Mouse (Mus musculus): Measurements from ENCODE around the gene Dnajb6. TPM values are rescaled to one million over a fixed set of nuclear protein-coding genes. Genes with fewer than 3 reads are reported as not detected.

Gene Dnajb6
- polyA plus RNA-seq, 1 experiment from 2014 or later: 227 TPM

DNA sequence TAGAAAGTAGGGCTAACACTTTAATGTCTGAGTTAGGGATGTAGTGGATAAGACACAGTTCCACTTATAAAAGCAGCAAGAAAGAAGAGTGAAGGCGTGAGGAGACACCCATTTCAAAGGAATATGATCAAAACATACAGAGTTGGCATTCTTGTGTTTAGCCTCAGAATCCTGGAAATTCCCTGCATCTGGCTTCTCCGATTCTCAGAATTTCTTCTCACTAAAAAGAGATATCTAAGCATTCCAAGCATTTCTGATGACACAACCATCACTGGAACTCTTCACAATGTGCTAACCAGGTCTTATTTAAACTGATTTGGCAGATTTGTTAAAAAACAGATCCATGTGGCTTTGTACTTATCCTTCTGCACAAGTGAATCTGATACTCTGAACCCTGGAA, 112.6 kb downstream of the Dnajb6 start:
- DNase-seq (ENCODE audit: low spot score) (no peak), ATAC-seq (ENCODE audit: insufficient read depth, low FRiP score, low TSS enrichment) (no peak)
- no peak overlapping the region for H3K9ac ChIP-seq (ENCODE audit: low read length)
- H3K27me3 ChIP-seq (ENCODE audit: control insufficient read depth, insufficient read depth, low read length): no peaks in the 10 kb centered on the region
- H3K36me3 ChIP-seq (ENCODE audit: control insufficient read depth, insufficient read depth, low read length): no peaks in the 10 kb centered on the region
- no peaks in the 10 kb centered on the region for H3K9me3 ChIP-seq (ENCODE audit: control insufficient read depth, low read length)
- no peak overlapping the region for H3K27ac ChIP-seq (ENCODE audit: low read depth, low read length)
- H3K4me1 ChIP-seq (ENCODE audit: control insufficient read depth, insufficient read depth, low read length): no peaks in the 10 kb centered on the region
- H3K4me3 ChIP-seq (ENCODE audit: low read depth, low read length): no peak overlapping the region
- WGBS: 88% methylated on average over 2 of the region's 2 CpGs
- H3K4me2 ChIP-seq (ENCODE audit: low read depth): no peak overlapping the region

DNA sequence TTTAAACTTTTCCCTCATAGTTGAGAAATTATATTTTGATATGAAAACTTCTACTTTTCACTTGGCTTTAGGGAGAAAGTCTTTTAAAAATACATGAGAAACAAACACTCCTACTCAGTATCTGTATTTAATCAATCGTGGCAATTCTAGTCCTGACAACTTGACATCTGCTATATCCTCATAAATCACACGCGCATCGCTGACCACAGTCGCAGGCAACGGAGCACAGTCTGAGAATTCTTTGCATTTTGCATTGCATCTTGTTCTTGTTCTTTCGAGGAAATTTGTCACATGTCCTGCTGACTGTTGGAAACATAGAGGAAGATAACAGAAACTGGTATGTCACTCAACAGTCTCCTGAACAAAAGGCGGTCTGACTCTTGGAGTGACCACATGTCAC, 116.9 kb downstream of the Dnajb6 start:
- no peaks in the 10 kb centered on the region for H3K9me3 ChIP-seq (ENCODE audit: control insufficient read depth, low read length)
- 51% methylated on average over 8 of the region's 8 CpGs for WGBS
- H3K36me3 ChIP-seq (ENCODE audit: control insufficient read depth, insufficient read depth, low read length): no peaks in the 10 kb centered on the region
- no peaks in the 10 kb centered on the region for H3K4me1 ChIP-seq (ENCODE audit: control insufficient read depth, insufficient read depth, low read length)
- no peak overlapping the region for H3K9ac ChIP-seq (ENCODE audit: low read length)
- H3K27ac ChIP-seq (ENCODE audit: low read depth, low read length): no peak overlapping the region
- no peak overlapping the region for H3K4me2 ChIP-seq (ENCODE audit: low read depth)
- ATAC-seq (ENCODE audit: insufficient read depth, low FRiP score, low TSS enrichment) (no peak), DNase-seq (ENCODE audit: low spot score) (peak; percentile 38)
- H3K27me3 ChIP-seq (ENCODE audit: control insufficient read depth, insufficient read depth, low read length): no peaks in the 10 kb centered on the region
- H3K4me3 ChIP-seq (ENCODE audit: low read depth, low read length): no peak overlapping the region

DNA sequence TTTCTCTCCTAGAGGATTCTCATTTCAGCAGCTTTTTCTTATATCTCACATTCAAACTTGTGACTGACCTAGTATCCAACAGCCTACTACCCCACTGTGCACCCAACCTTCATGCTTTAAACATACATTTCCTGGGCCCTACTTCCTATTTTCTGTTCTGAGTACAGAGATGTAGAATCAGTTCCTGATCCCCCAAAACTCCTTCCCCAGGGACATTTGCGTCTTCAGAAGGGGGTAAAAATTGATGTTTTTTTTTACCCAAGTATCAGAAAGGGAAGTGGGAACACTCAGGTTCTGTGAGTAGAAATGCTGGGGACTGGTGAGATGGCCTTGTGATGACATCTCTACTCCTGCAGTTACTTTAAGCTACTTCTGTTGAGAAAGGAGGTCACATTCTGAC, 117.5 kb downstream of the Dnajb6 start:
- DNase-seq (ENCODE audit: low spot score) (no peak), ATAC-seq (ENCODE audit: insufficient read depth, low FRiP score, low TSS enrichment) (no peak)
- H3K4me2 ChIP-seq (ENCODE audit: low read depth): no peak overlapping the region
- H3K27ac ChIP-seq (ENCODE audit: low read depth, low read length): no peak overlapping the region
- no peak overlapping the region for H3K4me3 ChIP-seq (ENCODE audit: low read depth, low read length)
- H3K27me3 ChIP-seq (ENCODE audit: control insufficient read depth, insufficient read depth, low read length): no peaks in the 10 kb centered on the region
- H3K36me3 ChIP-seq (ENCODE audit: control insufficient read depth, insufficient read depth, low read length): no peaks in the 10 kb centered on the region
- H3K9me3 ChIP-seq (ENCODE audit: control insufficient read depth, low read length): no peaks in the 10 kb centered on the region
- H3K4me1 ChIP-seq (ENCODE audit: control insufficient read depth, insufficient read depth, low read length): no peaks in the 10 kb centered on the region
- 81% methylated on average over 1 of the region's 1 CpGs for WGBS
- H3K9ac ChIP-seq (ENCODE audit: low read length): no peak overlapping the region

DNA sequence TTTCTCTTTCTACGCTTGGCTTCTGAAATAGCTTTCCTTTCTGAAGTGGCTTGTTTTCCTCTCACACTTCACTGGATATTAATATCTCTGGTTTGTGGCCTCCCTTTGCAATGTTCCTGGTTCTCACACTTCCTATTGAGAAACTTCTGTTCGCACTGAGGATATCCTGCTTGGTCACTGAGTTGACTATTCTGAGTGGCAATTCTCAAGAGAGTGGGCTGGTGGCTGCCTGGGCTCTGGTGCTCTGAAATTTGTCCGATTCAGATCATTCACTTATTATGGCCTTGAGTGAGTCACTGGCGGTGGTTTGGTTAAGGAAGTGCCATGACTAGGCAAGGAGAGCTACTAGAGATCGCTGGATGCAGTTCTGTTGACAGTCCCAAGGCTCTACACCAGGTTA, 118.9 kb downstream of the Dnajb6 start:
- no peaks in the 10 kb centered on the region for H3K4me1 ChIP-seq (ENCODE audit: control insufficient read depth, insufficient read depth, low read length)
- DNase-seq (ENCODE audit: low spot score) (no peak), ATAC-seq (ENCODE audit: insufficient read depth, low FRiP score, low TSS enrichment) (no peak)
- WGBS: 82% methylated on average over 5 of the region's 5 CpGs
- no peaks in the 10 kb centered on the region for H3K27me3 ChIP-seq (ENCODE audit: control insufficient read depth, insufficient read depth, low read length)
- H3K9ac ChIP-seq (ENCODE audit: low read length): no peak overlapping the region
- H3K4me2 ChIP-seq (ENCODE audit: low read depth): no peak overlapping the region
- H3K4me3 ChIP-seq (ENCODE audit: low read depth, low read length): no peak overlapping the region
- H3K9me3 ChIP-seq (ENCODE audit: control insufficient read depth, low read length): no peaks in the 10 kb centered on the region
- no peaks in the 10 kb centered on the region for H3K36me3 ChIP-seq (ENCODE audit: control insufficient read depth, insufficient read depth, low read length)
- no peak overlapping the region for H3K27ac ChIP-seq (ENCODE audit: low read depth, low read length)

DNA sequence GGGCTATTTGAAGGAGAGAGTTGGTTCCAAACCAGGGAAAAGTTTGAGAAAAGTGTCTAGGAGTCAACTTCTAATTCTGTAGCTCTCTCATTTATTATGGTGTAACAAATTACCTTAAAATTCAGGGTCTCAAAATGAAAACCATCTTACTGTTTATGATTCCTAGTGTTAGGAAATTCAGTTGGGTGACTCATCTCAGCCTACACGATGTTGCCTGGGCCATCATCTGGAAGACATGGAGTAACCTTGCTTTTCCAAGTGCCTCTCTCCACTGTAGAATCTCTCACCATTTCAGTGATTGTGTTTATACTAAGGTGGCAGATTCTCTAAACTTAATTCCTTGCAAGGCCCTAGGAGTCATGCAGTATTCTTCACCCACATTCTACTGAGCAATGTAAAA, 119.5 kb downstream of the Dnajb6 start:
- H3K4me1 ChIP-seq (ENCODE audit: control insufficient read depth, insufficient read depth, low read length): no peaks in the 10 kb centered on the region
- ATAC-seq (ENCODE audit: insufficient read depth, low FRiP score, low TSS enrichment): no peak

DNA sequence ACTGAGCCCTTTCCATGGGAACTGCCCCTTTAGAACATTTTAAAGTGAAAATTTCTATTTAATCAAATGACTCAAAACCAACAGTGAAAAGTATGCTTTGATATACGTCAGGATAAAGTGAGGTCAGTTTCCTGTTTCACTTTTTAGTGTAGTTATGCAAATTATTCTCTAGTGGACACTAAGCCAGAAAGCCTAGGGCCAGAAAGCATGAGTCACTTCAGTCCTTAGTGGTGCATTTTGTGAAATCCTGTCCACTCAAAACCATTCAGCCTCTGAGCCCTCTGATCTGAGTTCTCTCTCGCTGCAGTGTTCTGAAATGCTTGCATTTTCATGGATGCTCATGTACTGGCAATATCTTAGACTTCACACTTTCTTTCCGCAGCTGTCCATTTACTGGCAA, 126.0 kb downstream of the Dnajb6 start:
- DNase-seq (ENCODE audit: low spot score) (no peak), ATAC-seq (ENCODE audit: insufficient read depth, low FRiP score, low TSS enrichment) (no peak)
- Histone ChIP-seq H3K27me3 (ENCODE audit: control insufficient read depth, insufficient read depth, low read length) (no peaks in the 10 kb centered on the region), H3K36me3 (ENCODE audit: control insufficient read depth, insufficient read depth, low read length) (no peaks in the 10 kb centered on the region), H3K4me3 (ENCODE audit: low read depth, low read length) (no peak overlapping the region), H3K9ac (ENCODE audit: low read length) (no peak overlapping the region), H3K4me2 (ENCODE audit: low read depth) (no peak overlapping the region), H3K27ac (ENCODE audit: low read depth, low read length) (no peak overlapping the region), H3K9me3 (ENCODE audit: control insufficient read depth, low read length) (no peaks in the 10 kb centered on the region), H3K4me1 (ENCODE audit: control insufficient read depth, insufficient read depth, low read length) (no peaks in the 10 kb centered on the region)
- 86% methylated on average over 3 of the region's 3 CpGs for WGBS

More for the DNA sequence above, 119.5 kb downstream of the Dnajb6 start:
- Histone ChIP-seq H3K4me2 (ENCODE audit: low read depth) (no peak overlapping the region), H3K27me3 (ENCODE audit: control insufficient read depth, insufficient read depth, low read length) (no peaks in the 10 kb centered on the region), H3K4me3 (ENCODE audit: low read depth, low read length) (no peak overlapping the region), H3K27ac (ENCODE audit: low read depth, low read length) (no peak overlapping the region), H3K36me3 (ENCODE audit: control insufficient read depth, insufficient read depth, low read length) (no peaks in the 10 kb centered on the region), H3K9ac (ENCODE audit: low read length) (no peak overlapping the region), H3K9me3 (ENCODE audit: control insufficient read depth, low read length) (no peaks in the 10 kb centered on the region)
- WGBS: 85% methylated on average over 1 of the region's 1 CpGs
- DNase-seq (ENCODE audit: low spot score): no peak

DNA sequence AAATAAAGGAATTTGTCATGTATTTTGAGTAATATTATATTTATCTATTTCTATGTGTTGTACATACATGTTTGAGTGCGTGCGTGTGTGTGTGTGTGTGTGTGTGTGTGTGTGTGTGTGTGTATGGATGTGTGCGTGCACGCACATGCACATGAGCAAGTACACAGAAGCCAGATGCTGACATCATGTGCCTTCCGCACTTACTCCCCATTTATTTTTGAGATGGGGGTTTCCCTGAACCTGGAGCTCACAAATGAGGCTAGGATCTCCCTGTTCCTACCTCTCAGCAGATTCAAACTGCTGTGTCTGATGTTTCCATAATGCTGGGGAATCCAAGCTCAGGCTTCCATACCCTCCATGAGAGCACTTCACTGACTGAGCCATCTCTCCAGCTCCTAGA, 126.9 kb downstream of the Dnajb6 start:
- Histone ChIP-seq H3K9ac (ENCODE audit: low read length) (no peak overlapping the region), H3K27me3 (ENCODE audit: control insufficient read depth, insufficient read depth, low read length) (no peaks in the 10 kb centered on the region), H3K4me3 (ENCODE audit: low read depth, low read length) (no peak overlapping the region), H3K36me3 (ENCODE audit: control insufficient read depth, insufficient read depth, low read length) (no peaks in the 10 kb centered on the region), H3K4me1 (ENCODE audit: control insufficient read depth, insufficient read depth, low read length) (no peaks in the 10 kb centered on the region), H3K27ac (ENCODE audit: low read depth, low read length) (no peak overlapping the region), H3K4me2 (ENCODE audit: low read depth) (no peak overlapping the region), H3K9me3 (ENCODE audit: control insufficient read depth, low read length) (no peaks in the 10 kb centered on the region)
- DNase-seq (ENCODE audit: low spot score) (no peak), ATAC-seq (ENCODE audit: insufficient read depth, low FRiP score, low TSS enrichment) (no peak)
- 98% methylated on average over 5 of the region's 5 CpGs for WGBS

DNA sequence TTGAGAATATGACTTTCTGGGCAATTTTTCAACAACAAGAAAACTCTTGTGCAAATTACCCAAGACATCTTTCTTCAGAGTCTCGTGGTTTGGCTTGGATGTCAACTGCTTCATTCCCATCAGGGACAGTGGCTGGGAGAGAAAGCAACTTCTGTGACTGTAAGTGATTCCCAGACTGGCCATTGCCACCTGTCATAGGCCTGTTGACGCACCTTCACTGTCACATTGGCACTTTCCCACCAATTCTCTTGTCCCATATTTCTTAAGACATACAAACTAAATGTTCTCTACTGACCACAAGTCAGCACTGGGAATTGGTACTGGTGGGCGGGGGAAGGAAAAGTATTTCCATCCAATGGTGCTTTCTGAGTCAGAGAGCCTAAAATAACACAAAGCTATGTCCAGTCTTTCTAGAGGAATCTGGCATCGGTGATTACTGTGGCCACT, 128.8 kb downstream of the Dnajb6 start:
- no peaks in the 10 kb centered on the region for H3K4me1 ChIP-seq (ENCODE audit: control insufficient read depth, insufficient read depth, low read length)
- H3K4me3 ChIP-seq (ENCODE audit: low read depth, low read length): no peak overlapping the region
- DNase-seq (ENCODE audit: low spot score) (no peak), ATAC-seq (ENCODE audit: insufficient read depth, low FRiP score, low TSS enrichment) (no peak)
- H3K9me3 ChIP-seq (ENCODE audit: control insufficient read depth, low read length): no peaks in the 10 kb centered on the region
- H3K9ac ChIP-seq (ENCODE audit: low read length): no peak overlapping the region
- no peaks in the 10 kb centered on the region for H3K27me3 ChIP-seq (ENCODE audit: control insufficient read depth, insufficient read depth, low read length)
- 89% methylated on average over 4 of the region's 4 CpGs for WGBS
- no peak overlapping the region for H3K27ac ChIP-seq (ENCODE audit: low read depth, low read length)
- no peak overlapping the region for H3K4me2 ChIP-seq (ENCODE audit: low read depth)
- H3K36me3 ChIP-seq (ENCODE audit: control insufficient read depth, insufficient read depth, low read length): no peaks in the 10 kb centered on the region

DNA sequence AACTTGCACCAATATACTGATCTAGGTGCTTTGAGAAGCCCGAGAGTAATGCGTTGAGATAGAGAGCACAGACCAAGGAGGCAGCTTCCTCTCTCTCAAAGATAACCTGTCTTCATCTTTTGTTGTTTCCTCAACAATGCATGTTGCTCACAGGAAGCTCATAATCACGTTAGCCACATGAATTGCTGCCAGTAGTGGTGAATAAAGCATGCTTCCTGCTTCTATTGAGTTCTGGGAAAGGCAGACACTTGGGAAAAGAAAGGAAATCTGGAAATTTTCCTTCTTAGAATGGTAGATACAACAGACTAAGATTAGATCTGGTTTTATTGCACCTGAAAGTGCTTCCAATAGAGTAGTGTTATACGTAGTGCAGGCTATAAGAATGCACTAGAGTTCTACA, 129.5 kb downstream of the Dnajb6 start:
- Histone ChIP-seq H3K9ac (ENCODE audit: low read length) (no peak overlapping the region), H3K4me1 (ENCODE audit: control insufficient read depth, insufficient read depth, low read length) (no peaks in the 10 kb centered on the region), H3K4me2 (ENCODE audit: low read depth) (no peak overlapping the region), H3K9me3 (ENCODE audit: control insufficient read depth, low read length) (no peaks in the 10 kb centered on the region), H3K27me3 (ENCODE audit: control insufficient read depth, insufficient read depth, low read length) (no peaks in the 10 kb centered on the region), H3K27ac (ENCODE audit: low read depth, low read length) (no peak overlapping the region), H3K36me3 (ENCODE audit: control insufficient read depth, insufficient read depth, low read length) (no peaks in the 10 kb centered on the region), H3K4me3 (ENCODE audit: low read depth, low read length) (no peak overlapping the region)
- ATAC-seq (ENCODE audit: insufficient read depth, low FRiP score, low TSS enrichment) (no peak), DNase-seq (ENCODE audit: low spot score) (no peak)
- WGBS: 75% methylated on average over 4 of the region's 4 CpGs

All from neural tube, embryonic 11.5 days (tissue).